Mouse (Mus musculus): ENCODE measurements at regions not wholly inside any gene's neighbourhood (a gene's known extent, or its start where the extent isn't known, plus 50 kb on each side); places are given as distances from the start of the nearest gene placed in this dataset.
A peak's percentile ranks its signal among the peaks of the same experiment; 100 is the strongest.

GRCm38 (mm10) chr4:114683696-114684095, 137.8 kb upstream of the Gm12830 start:
- H3K9ac ChIP-seq (ENCODE audit: low read length), result no peak overlapping the region
- no peaks in the 10 kb centered on the region for H3K9me3 ChIP-seq (replicated peaks; ENCODE audit: control insufficient read depth, low read length)
- H3K4me3 ChIP-seq (ENCODE audit: low read length), result no peak overlapping the region
- 68% methylated on average over 5 of the region's 5 CpGs for WGBS
- peaks cover 14% of the 10 kb centered on the region; the same call in 1 of the 2 replicates for H3K27me3 ChIP-seq (ENCODE audit: control insufficient read depth, insufficient read depth, low read length)
- ATAC-seq (replicated peaks; ENCODE audit: extremely low read depth, insufficient read depth, low FRiP score), result no peak
- H3K4me1 ChIP-seq (ENCODE audit: control insufficient read depth, insufficient read depth, low read length), result no peaks in the 10 kb centered on the region
- no peak overlapping the region for H3K4me2 ChIP-seq (ENCODE audit: low read depth, low read length)
- H3K27ac ChIP-seq (ENCODE audit: low read length), result no peak overlapping the region
- H3K36me3 ChIP-seq (ENCODE audit: control insufficient read depth, insufficient read depth), result no peaks in the 10 kb centered on the region

- H3K4me1 ChIP-seq (ENCODE audit: control insufficient read depth, insufficient read depth, low read length), result no peaks in the 10 kb centered on the region
- H3K4me3 ChIP-seq (ENCODE audit: low read length), result no peak overlapping the region
- no peaks in the 10 kb centered on the region for H3K36me3 ChIP-seq (ENCODE audit: control insufficient read depth, insufficient read depth)
- no peaks in the 10 kb centered on the region for H3K9me3 ChIP-seq (replicated peaks; ENCODE audit: control insufficient read depth, low read length)
- peaks cover 14% of the 10 kb centered on the region; the same call in 1 of the 2 replicates for H3K27me3 ChIP-seq (ENCODE audit: control insufficient read depth, insufficient read depth, low read length)
- no peak overlapping the region for H3K27ac ChIP-seq (ENCODE audit: low read length)
- H3K4me2 ChIP-seq (ENCODE audit: low read depth, low read length), result no peak overlapping the region
- no peak overlapping the region for H3K9ac ChIP-seq (ENCODE audit: low read length)
- no peak for ATAC-seq (replicated peaks; ENCODE audit: extremely low read depth, insufficient read depth, low FRiP score)
- WGBS, result 79% methylated on average over 7 of the region's 7 CpGs
These were observed 136.6 kb upstream of the Gm12830 start for GRCm38 (mm10) chr4:114684844-114685382.

- H3K4me1 ChIP-seq (ENCODE audit: control insufficient read depth, insufficient read depth, low read length), result no peaks in the 10 kb centered on the region
- H3K9ac ChIP-seq (ENCODE audit: low read length), result no peak overlapping the region
- peak overlapping the region; percentile 51 for H3K4me2 ChIP-seq (ENCODE audit: low read depth, low read length)
- WGBS, result 12% methylated on average over 11 of the region's 11 CpGs
- no peaks in the 10 kb centered on the region for H3K9me3 ChIP-seq (replicated peaks; ENCODE audit: control insufficient read depth, low read length)
- no peak overlapping the region for H3K27ac ChIP-seq (ENCODE audit: low read length)
- H3K36me3 ChIP-seq (ENCODE audit: control insufficient read depth, insufficient read depth), result no peaks in the 10 kb centered on the region
- peaks cover 14% of the 10 kb centered on the region; the same call in 1 of the 2 replicates for H3K27me3 ChIP-seq (ENCODE audit: control insufficient read depth, insufficient read depth, low read length)
- no peak overlapping the region for H3K4me3 ChIP-seq (ENCODE audit: low read length)
- peak; percentile 68 for ATAC-seq (replicated peaks; ENCODE audit: extremely low read depth, insufficient read depth, low FRiP score)
These were observed 136.1 kb upstream of the Gm12830 start for GRCm38 (mm10) chr4:114685454-114685853.

GRCm38 (mm10) chr4:114686091-114686490, 135.4 kb upstream of the Gm12830 start:
- 59% methylated on average over 4 of the region's 4 CpGs for WGBS
- Histone ChIP-seq H3K4me2 (ENCODE audit: low read depth, low read length) (no peak overlapping the region), H3K4me1 (ENCODE audit: control insufficient read depth, insufficient read depth, low read length) (no peaks in the 10 kb centered on the region), H3K4me3 (ENCODE audit: low read length) (no peak overlapping the region), H3K27me3 (ENCODE audit: control insufficient read depth, insufficient read depth, low read length) (peaks cover 14% of the 10 kb centered on the region; the same call in 1 of the 2 replicates), H3K9ac (ENCODE audit: low read length) (no peak overlapping the region), H3K36me3 (ENCODE audit: control insufficient read depth, insufficient read depth) (no peaks in the 10 kb centered on the region), H3K27ac (ENCODE audit: low read length) (no peak overlapping the region), H3K9me3 (replicated peaks; ENCODE audit: control insufficient read depth, low read length) (no peaks in the 10 kb centered on the region)
- no peak for ATAC-seq (replicated peaks; ENCODE audit: extremely low read depth, insufficient read depth, low FRiP score)

GRCm38 (mm10) chr4:114688356-114688972, 133.1 kb upstream of the Gm12830 start:
- Histone ChIP-seq H3K9ac (ENCODE audit: low read length) (no peak overlapping the region), H3K36me3 (ENCODE audit: control insufficient read depth, insufficient read depth) (no peaks in the 10 kb centered on the region), H3K27ac (ENCODE audit: low read length) (no peak overlapping the region), H3K9me3 (replicated peaks; ENCODE audit: control insufficient read depth, low read length) (no peaks in the 10 kb centered on the region), H3K27me3 (ENCODE audit: control insufficient read depth, insufficient read depth, low read length) (peaks cover 8% of the 10 kb centered on the region; the same call in 1 of the 2 replicates), H3K4me3 (ENCODE audit: low read length) (no peak overlapping the region), H3K4me1 (ENCODE audit: control insufficient read depth, insufficient read depth, low read length) (no peaks in the 10 kb centered on the region), H3K4me2 (ENCODE audit: low read depth, low read length) (peak overlapping the region; percentile 0; the same call in 1 of the 2 replicates)
- peak; percentile 64 for ATAC-seq (replicated peaks; ENCODE audit: extremely low read depth, insufficient read depth, low FRiP score)
- WGBS, result 21% methylated on average over 16 of the region's 16 CpGs

GRCm38 (mm10) chr4:114688973-114689371, 132.6 kb upstream of the Gm12830 start:
- no peak for ATAC-seq (replicated peaks; ENCODE audit: extremely low read depth, insufficient read depth, low FRiP score)
- no peak overlapping the region for H3K4me3 ChIP-seq (ENCODE audit: low read length)
- peaks cover 8% of the 10 kb centered on the region; the same call in 1 of the 2 replicates for H3K27me3 ChIP-seq (ENCODE audit: control insufficient read depth, insufficient read depth, low read length)
- H3K27ac ChIP-seq (ENCODE audit: low read length), result no peak overlapping the region
- WGBS, result 60% methylated on average over 6 of the region's 6 CpGs
- no peaks in the 10 kb centered on the region for H3K36me3 ChIP-seq (ENCODE audit: control insufficient read depth, insufficient read depth)
- no peak overlapping the region for H3K9ac ChIP-seq (ENCODE audit: low read length)
- H3K4me2 ChIP-seq (ENCODE audit: low read depth, low read length), result no peak overlapping the region; the same call in 1 of the 2 replicates
- no peaks in the 10 kb centered on the region for H3K9me3 ChIP-seq (replicated peaks; ENCODE audit: control insufficient read depth, low read length)
- no peaks in the 10 kb centered on the region for H3K4me1 ChIP-seq (ENCODE audit: control insufficient read depth, insufficient read depth, low read length)

- Histone ChIP-seq H3K4me1 (ENCODE audit: control insufficient read depth, insufficient read depth, low read length) (no peaks in the 10 kb centered on the region), H3K9ac (ENCODE audit: low read length) (no peak overlapping the region), H3K9me3 (replicated peaks; ENCODE audit: control insufficient read depth, low read length) (no peaks in the 10 kb centered on the region), H3K36me3 (ENCODE audit: control insufficient read depth, insufficient read depth) (no peaks in the 10 kb centered on the region), H3K27ac (ENCODE audit: low read length) (no peak overlapping the region), H3K27me3 (ENCODE audit: control insufficient read depth, insufficient read depth, low read length) (peaks cover 8% of the 10 kb centered on the region), H3K4me2 (ENCODE audit: low read depth, low read length) (no peak overlapping the region), H3K4me3 (ENCODE audit: low read length) (no peak overlapping the region)
- ATAC-seq (replicated peaks; ENCODE audit: extremely low read depth, insufficient read depth, low FRiP score), result no peak
- WGBS, result 48% methylated on average over 4 of the region's 4 CpGs
These were observed 115.9 kb upstream of the Gm12830 start for GRCm38 (mm10) chr4:114705586-114705985.

- Histone ChIP-seq H3K27ac (ENCODE audit: low read length) (no peak overlapping the region), H3K36me3 (ENCODE audit: control insufficient read depth, insufficient read depth) (no peaks in the 10 kb centered on the region), H3K4me2 (ENCODE audit: low read depth, low read length) (no peak overlapping the region), H3K9ac (ENCODE audit: low read length) (no peak overlapping the region), H3K4me1 (ENCODE audit: control insufficient read depth, insufficient read depth, low read length) (no peaks in the 10 kb centered on the region), H3K9me3 (replicated peaks; ENCODE audit: control insufficient read depth, low read length) (no peaks in the 10 kb centered on the region), H3K4me3 (ENCODE audit: low read length) (no peak overlapping the region), H3K27me3 (ENCODE audit: control insufficient read depth, insufficient read depth, low read length) (peaks cover 4% of the 10 kb centered on the region; the same call in 1 of the 2 replicates)
- ATAC-seq (replicated peaks; ENCODE audit: extremely low read depth, insufficient read depth, low FRiP score), result no peak
- WGBS, result 82% methylated on average over 3 of the region's 3 CpGs
These were observed 111.2 kb upstream of the Gm12830 start for GRCm38 (mm10) chr4:114710182-114710909.

- no peak overlapping the region for H3K4me2 ChIP-seq (ENCODE audit: low read depth, low read length)
- no peak overlapping the region for H3K9ac ChIP-seq (ENCODE audit: low read length)
- H3K27ac ChIP-seq (ENCODE audit: low read length), result no peak overlapping the region
- peaks cover 4% of the 10 kb centered on the region; the same call in 1 of the 2 replicates for H3K27me3 ChIP-seq (ENCODE audit: control insufficient read depth, insufficient read depth, low read length)
- no peaks in the 10 kb centered on the region for H3K36me3 ChIP-seq (ENCODE audit: control insufficient read depth, insufficient read depth)
- no peak for ATAC-seq (replicated peaks; ENCODE audit: extremely low read depth, insufficient read depth, low FRiP score)
- 62% methylated on average over 3 of the region's 3 CpGs for WGBS
- no peaks in the 10 kb centered on the region for H3K9me3 ChIP-seq (replicated peaks; ENCODE audit: control insufficient read depth, low read length)
- no peaks in the 10 kb centered on the region for H3K4me1 ChIP-seq (ENCODE audit: control insufficient read depth, insufficient read depth, low read length)
- H3K4me3 ChIP-seq (ENCODE audit: low read length), result no peak overlapping the region
These were observed 110.4 kb upstream of the Gm12830 start for GRCm38 (mm10) chr4:114711082-114711481.

Data from heart, embryonic 16.5 days (tissue).